Mouse (Mus musculus): Measurements from ENCODE around the gene Rufy3. TPM values are rescaled to one million over a fixed set of nuclear protein-coding genes. Genes with fewer than 3 reads are reported as not detected.

The Rufy3 gene
- polyA plus RNA-seq, 1 experiment from 2014 or later, result 16.5 TPM

- 94% methylated on average over 9 of the region's 9 CpGs for WGBS
These were observed 67.6 kb downstream of the Rufy3 start for GRCm38 (mm10) chr5:88632463-88632862.

DNA sequence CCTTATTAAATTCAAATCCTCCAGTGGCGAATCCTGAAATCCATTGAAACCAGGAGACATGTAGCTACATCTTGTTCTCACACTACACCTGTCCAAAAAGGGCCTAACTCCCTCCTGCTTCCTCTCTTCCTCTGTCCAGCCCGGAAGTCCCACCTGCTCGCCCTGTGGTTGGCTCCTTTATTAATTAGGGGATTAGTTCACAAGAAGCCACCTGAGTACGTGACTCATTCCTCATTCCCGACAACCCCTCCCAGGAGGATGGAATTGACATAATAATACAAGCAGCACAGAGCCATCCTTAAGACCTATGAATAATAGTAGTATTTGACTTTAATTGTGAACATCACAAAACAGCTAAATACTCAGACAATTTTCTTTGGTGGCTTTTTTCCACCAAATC, 69.2 kb downstream of the Rufy3 start:
- H3K27ac ChIP-seq (replicated peaks in 1 of 2; ENCODE audit: control insufficient read depth in 1 of 2, insufficient read depth in 1 of 2, low read depth in 2 of 2, low read length in 2 of 2), result no peak overlapping the region
- 85% methylated on average over 5 of the region's 5 CpGs for WGBS
- no peak overlapping the region for H3K9ac ChIP-seq (ENCODE audit: low read length)
- ATAC-seq (ENCODE audit: insufficient number of reproducible peaks, insufficient read depth, low FRiP score, low read depth), result no peak
- H3K4me1 ChIP-seq (ENCODE audit: control insufficient read depth in 2 of 2, insufficient read depth in 2 of 2, low read length in 2 of 2), result peaks cover 4 to 10% of the 10 kb centered on the region in 2 experiments
- no peak overlapping the region for H3K4me2 ChIP-seq (ENCODE audit: low read length)
- peaks cover 74% of the 10 kb centered on the region for H3K36me3 ChIP-seq (ENCODE audit: control insufficient read depth, insufficient read depth, low read length)
- no peak overlapping the region for H3K4me3 ChIP-seq (ENCODE audit: control insufficient read depth in 1 of 2, insufficient read depth in 1 of 2, low read depth in 1 of 2, low read length in 2 of 2)
- H3K9me3 ChIP-seq (ENCODE audit: control insufficient read depth, low read length), result no peaks in the 10 kb centered on the region
- H3K27me3 ChIP-seq (ENCODE audit: control insufficient read depth, insufficient read depth, low read length), result no peaks in the 10 kb centered on the region

More at GRCm38 (mm10) chr5:88632463-88632862, 67.6 kb downstream of the Rufy3 start:
- H3K4me1 ChIP-seq (ENCODE audit: control insufficient read depth in 2 of 2, insufficient read depth in 2 of 2, low read length in 2 of 2), result peaks cover 4 to 10% of the 10 kb centered on the region in 2 experiments
- no peak overlapping the region for H3K27ac ChIP-seq (replicated peaks in 1 of 2; ENCODE audit: control insufficient read depth in 1 of 2, insufficient read depth in 1 of 2, low read depth in 2 of 2, low read length in 2 of 2)
- peaks cover 75% of the 10 kb centered on the region for H3K36me3 ChIP-seq (ENCODE audit: control insufficient read depth, insufficient read depth, low read length)
- H3K4me3 ChIP-seq (ENCODE audit: control insufficient read depth in 1 of 2, insufficient read depth in 1 of 2, low read depth in 1 of 2, low read length in 2 of 2), result no peak overlapping the region
- H3K27me3 ChIP-seq (ENCODE audit: control insufficient read depth, insufficient read depth, low read length), result no peaks in the 10 kb centered on the region
- H3K9ac ChIP-seq (ENCODE audit: low read length), result no peak overlapping the region
- no peak overlapping the region for H3K4me2 ChIP-seq (ENCODE audit: low read length)
- H3K9me3 ChIP-seq (ENCODE audit: control insufficient read depth, low read length), result no peaks in the 10 kb centered on the region
- no peak for ATAC-seq (ENCODE audit: insufficient number of reproducible peaks, insufficient read depth, low FRiP score, low read depth)

DNA sequence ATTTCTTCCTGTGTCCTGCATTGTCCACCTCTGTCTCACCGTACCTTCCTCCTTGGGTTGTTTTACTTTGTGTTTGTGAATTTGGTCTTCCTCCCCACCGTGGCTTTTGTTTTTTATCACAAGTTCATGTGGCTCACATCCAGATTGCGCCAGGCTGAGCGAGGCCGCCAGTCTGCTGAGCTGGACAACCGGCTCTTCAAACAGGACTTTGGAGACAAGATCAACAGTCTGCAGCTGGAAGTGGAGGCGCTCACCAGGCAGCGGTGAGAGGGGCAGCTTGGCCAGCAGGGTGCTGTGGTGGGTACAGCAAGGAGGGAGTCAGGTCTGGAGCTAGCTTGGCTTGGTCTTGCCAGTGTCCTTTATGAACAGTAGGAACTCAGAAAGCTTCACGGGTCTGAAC, 77.9 kb downstream of the Rufy3 start:
- no peak overlapping the region for H3K9ac ChIP-seq (ENCODE audit: low read length)
- 68% methylated on average over 9 of the region's 9 CpGs for WGBS
- no peak for ATAC-seq (ENCODE audit: insufficient number of reproducible peaks, insufficient read depth, low FRiP score, low read depth)
- no peaks in the 10 kb centered on the region for H3K4me1 ChIP-seq (ENCODE audit: control insufficient read depth in 2 of 2, insufficient read depth in 2 of 2, low read length in 2 of 2)
- H3K27me3 ChIP-seq (ENCODE audit: control insufficient read depth, insufficient read depth, low read length), result no peaks in the 10 kb centered on the region
- H3K36me3 ChIP-seq (ENCODE audit: control insufficient read depth, insufficient read depth, low read length), result peaks cover 66% of the 10 kb centered on the region
- H3K27ac ChIP-seq (replicated peaks in 1 of 2; ENCODE audit: control insufficient read depth in 1 of 2, insufficient read depth in 1 of 2, low read depth in 2 of 2, low read length in 2 of 2), result no peak overlapping the region
- H3K4me3 ChIP-seq (ENCODE audit: control insufficient read depth in 1 of 2, insufficient read depth in 1 of 2, low read depth in 1 of 2, low read length in 2 of 2), result no peak overlapping the region
- H3K4me2 ChIP-seq (ENCODE audit: low read length), result no peak overlapping the region
- H3K9me3 ChIP-seq (ENCODE audit: control insufficient read depth, low read length), result no peaks in the 10 kb centered on the region

DNA sequence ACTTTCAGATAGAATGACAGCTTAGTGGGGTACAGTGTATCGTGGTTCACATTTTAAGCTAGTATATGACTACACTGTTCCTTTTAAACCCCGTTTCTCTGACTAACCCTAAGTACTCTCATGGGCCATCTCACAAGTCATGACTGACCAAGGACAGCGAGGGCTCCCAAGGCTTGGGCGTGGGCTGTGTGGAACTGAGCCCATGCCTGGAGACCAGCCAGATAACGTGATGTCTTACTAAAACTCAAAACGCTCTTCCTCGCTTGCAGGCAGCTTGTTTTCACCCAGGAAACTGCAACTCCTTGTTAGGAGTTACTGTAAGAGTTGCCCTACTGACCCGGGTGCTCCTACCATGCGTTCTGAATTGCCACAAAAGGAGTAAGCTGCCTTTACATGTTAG, 78.7 kb downstream of the Rufy3 start:
- no peaks in the 10 kb centered on the region for H3K27me3 ChIP-seq (ENCODE audit: control insufficient read depth, insufficient read depth, low read length)
- 91% methylated on average over 9 of the region's 9 CpGs for WGBS
- H3K36me3 ChIP-seq (ENCODE audit: control insufficient read depth, insufficient read depth, low read length), result peaks cover 68% of the 10 kb centered on the region
- H3K27ac ChIP-seq (replicated peaks in 1 of 2; ENCODE audit: control insufficient read depth in 1 of 2, insufficient read depth in 1 of 2, low read depth in 2 of 2, low read length in 2 of 2), result no peak overlapping the region
- ATAC-seq (ENCODE audit: insufficient number of reproducible peaks, insufficient read depth, low FRiP score, low read depth), result no peak
- H3K4me1 ChIP-seq (ENCODE audit: control insufficient read depth in 2 of 2, insufficient read depth in 2 of 2, low read length in 2 of 2), result peaks cover 1 to 4% of the 10 kb centered on the region in 2 experiments
- H3K4me2 ChIP-seq (ENCODE audit: low read length), result no peak overlapping the region
- no peak overlapping the region for H3K9ac ChIP-seq (ENCODE audit: low read length)
- no peaks in the 10 kb centered on the region for H3K9me3 ChIP-seq (ENCODE audit: control insufficient read depth, low read length)
- H3K4me3 ChIP-seq (ENCODE audit: control insufficient read depth in 1 of 2, insufficient read depth in 1 of 2, low read depth in 1 of 2, low read length in 2 of 2), result no peak overlapping the region

DNA sequence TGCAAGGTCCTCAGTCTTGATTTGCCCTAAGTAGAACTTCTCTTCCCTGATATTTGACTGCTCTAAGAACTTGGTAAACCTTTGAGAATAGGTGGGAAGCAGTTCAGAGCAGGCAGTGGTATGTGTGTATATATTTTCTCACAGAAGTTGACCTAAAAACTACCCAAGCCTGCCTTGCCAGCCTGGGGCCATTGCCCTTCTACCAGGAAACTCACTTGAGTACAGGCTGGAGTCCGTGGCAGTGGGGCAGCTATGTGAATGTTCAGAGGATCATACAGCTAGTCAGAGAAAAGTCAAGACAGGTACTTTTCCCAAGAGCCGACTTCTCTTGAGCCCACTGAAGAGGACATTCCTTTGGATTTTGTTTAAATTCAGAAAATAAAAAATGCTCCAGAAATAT, 80.1 kb downstream of the Rufy3 start:
- Histone ChIP-seq H3K9me3 (ENCODE audit: control insufficient read depth, low read length) (no peaks in the 10 kb centered on the region), H3K27me3 (ENCODE audit: control insufficient read depth, insufficient read depth, low read length) (no peaks in the 10 kb centered on the region), H3K9ac (ENCODE audit: low read length) (no peak overlapping the region), H3K36me3 (ENCODE audit: control insufficient read depth, insufficient read depth, low read length) (peaks cover 61% of the 10 kb centered on the region), H3K27ac (replicated peaks in 1 of 2; ENCODE audit: control insufficient read depth in 1 of 2, insufficient read depth in 1 of 2, low read depth in 2 of 2, low read length in 2 of 2) (no peak overlapping the region), H3K4me3 (ENCODE audit: control insufficient read depth in 1 of 2, insufficient read depth in 1 of 2, low read depth in 1 of 2, low read length in 2 of 2) (no peak overlapping the region), H3K4me1 (ENCODE audit: control insufficient read depth in 2 of 2, insufficient read depth in 2 of 2, low read length in 2 of 2) (peaks cover 8 to 15% of the 10 kb centered on the region in 2 experiments), H3K4me2 (ENCODE audit: low read length) (no peak overlapping the region)
- WGBS, result 89% methylated on average over 2 of the region's 2 CpGs
- no peak for ATAC-seq (ENCODE audit: insufficient number of reproducible peaks, insufficient read depth, low FRiP score, low read depth)

- 65% methylated on average over 5 of the region's 5 CpGs for WGBS
- Histone ChIP-seq H3K27ac (replicated peaks in 1 of 2; ENCODE audit: control insufficient read depth in 1 of 2, insufficient read depth in 1 of 2, low read depth in 2 of 2, low read length in 2 of 2) (no peak overlapping the region), H3K9me3 (ENCODE audit: control insufficient read depth, low read length) (no peaks in the 10 kb centered on the region), H3K36me3 (ENCODE audit: control insufficient read depth, insufficient read depth, low read length) (peaks cover 64% of the 10 kb centered on the region), H3K9ac (ENCODE audit: low read length) (no peak overlapping the region), H3K4me2 (ENCODE audit: low read length) (no peak overlapping the region), H3K4me1 (ENCODE audit: control insufficient read depth in 2 of 2, insufficient read depth in 2 of 2, low read length in 2 of 2) (peaks cover 8 to 15% of the 10 kb centered on the region in 2 experiments), H3K4me3 (ENCODE audit: control insufficient read depth in 1 of 2, insufficient read depth in 1 of 2, low read depth in 1 of 2, low read length in 2 of 2) (no peak overlapping the region), H3K27me3 (ENCODE audit: control insufficient read depth, insufficient read depth, low read length) (no peaks in the 10 kb centered on the region)
- ATAC-seq (ENCODE audit: insufficient number of reproducible peaks, insufficient read depth, low FRiP score, low read depth), result no peak
These were observed 80.6 kb downstream of the Rufy3 start for GRCm38 (mm10) chr5:88645405-88645804.

DNA sequence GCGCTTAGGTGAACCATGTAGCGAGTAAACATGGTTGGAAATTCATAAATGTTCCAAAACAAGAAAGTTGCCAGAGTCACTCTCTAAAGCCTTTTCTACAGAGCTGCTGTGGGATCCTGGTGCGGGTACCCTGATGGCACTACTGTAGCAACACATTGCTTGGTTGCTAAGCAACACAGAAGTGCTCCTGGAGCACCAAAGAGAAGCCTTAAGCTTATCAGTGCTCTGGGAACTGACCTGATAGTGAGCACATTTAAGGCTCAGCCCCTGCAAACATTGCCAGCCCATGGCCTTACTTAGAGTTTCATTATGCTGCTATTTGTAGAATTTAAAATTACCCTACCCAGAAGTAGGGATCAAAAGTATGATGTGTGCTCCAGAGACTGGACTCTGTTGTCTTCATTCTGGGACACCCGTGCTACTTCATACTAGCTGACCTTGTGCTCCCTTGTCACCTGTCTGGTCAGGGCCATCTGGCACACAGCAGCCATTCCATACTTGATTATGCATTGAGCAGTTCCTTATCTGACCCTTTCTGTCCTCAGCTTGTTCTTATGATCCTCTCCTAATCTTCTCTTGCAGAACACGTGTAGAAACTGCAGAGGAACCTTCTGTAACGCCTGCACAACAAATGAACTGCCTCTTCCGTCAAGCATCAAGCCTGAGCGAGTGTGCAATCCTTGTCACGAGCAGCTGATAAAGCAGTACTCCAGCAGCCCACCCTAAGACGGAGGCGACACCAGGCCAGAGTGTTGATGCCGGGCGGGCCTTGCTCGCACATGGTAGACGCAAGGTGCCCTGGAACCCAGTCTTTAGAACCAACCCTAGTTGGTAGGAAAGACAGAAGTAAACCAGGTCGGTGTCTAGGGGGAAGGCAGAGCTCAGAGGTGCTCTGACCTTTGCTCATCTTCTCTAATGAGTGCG, 84.7 kb downstream of the Rufy3 start:
- H3K9me3 ChIP-seq (ENCODE audit: control insufficient read depth, low read length), result no peaks in the 10 kb centered on the region
- H3K9ac ChIP-seq (ENCODE audit: low read length), result no peak overlapping the region
- H3K27ac ChIP-seq (replicated peaks in 1 of 2; ENCODE audit: control insufficient read depth in 1 of 2, insufficient read depth in 1 of 2, low read depth in 2 of 2, low read length in 2 of 2), result peak overlapping the region; percentile 8 to 39; a peak in 3 of 4 replicates
- no peaks in the 10 kb centered on the region for H3K27me3 ChIP-seq (ENCODE audit: control insufficient read depth, insufficient read depth, low read length)
- H3K36me3 ChIP-seq (ENCODE audit: control insufficient read depth, insufficient read depth, low read length), result peaks cover 74% of the 10 kb centered on the region
- H3K4me1 ChIP-seq (ENCODE audit: control insufficient read depth in 2 of 2, insufficient read depth in 2 of 2, low read length in 2 of 2), result peaks cover 8 to 15% of the 10 kb centered on the region in 2 experiments
- H3K4me2 ChIP-seq (ENCODE audit: low read length), result no peak overlapping the region
- WGBS, result 30% methylated on average over 17 of the region's 17 CpGs
- no peak overlapping the region for H3K4me3 ChIP-seq (ENCODE audit: control insufficient read depth in 1 of 2, insufficient read depth in 1 of 2, low read depth in 1 of 2, low read length in 2 of 2)
- ATAC-seq (ENCODE audit: insufficient number of reproducible peaks, insufficient read depth, low FRiP score, low read depth), result peak; percentile 67

Measured in heart, embryonic 14.5 days (tissue).